Mouse (Mus musculus) heart, adult 2 months (tissue): ENCODE measurements around the gene Mfsd11.

ENCODE experiments used
- CTCF ChIP-seq: fragments of 200-600 bp; IDR thresholded peaks from 2 replicates; pipeline ENCODE4 v1.8.1; 2022; ENCODE audit warnings: antibody characterized with exemption, mild to moderate bottlenecking, moderate library complexity
- POLR2A ChIP-seq: fragments of 200-500 bp; IDR thresholded peaks from 2 replicates; pipeline ENCODE4 v1.6.1; 2011; ENCODE audit warnings: mild to moderate bottlenecking, low read depth, low read length, control low read depth; ENCODE audit not compliant: insufficient read depth

DNA sequence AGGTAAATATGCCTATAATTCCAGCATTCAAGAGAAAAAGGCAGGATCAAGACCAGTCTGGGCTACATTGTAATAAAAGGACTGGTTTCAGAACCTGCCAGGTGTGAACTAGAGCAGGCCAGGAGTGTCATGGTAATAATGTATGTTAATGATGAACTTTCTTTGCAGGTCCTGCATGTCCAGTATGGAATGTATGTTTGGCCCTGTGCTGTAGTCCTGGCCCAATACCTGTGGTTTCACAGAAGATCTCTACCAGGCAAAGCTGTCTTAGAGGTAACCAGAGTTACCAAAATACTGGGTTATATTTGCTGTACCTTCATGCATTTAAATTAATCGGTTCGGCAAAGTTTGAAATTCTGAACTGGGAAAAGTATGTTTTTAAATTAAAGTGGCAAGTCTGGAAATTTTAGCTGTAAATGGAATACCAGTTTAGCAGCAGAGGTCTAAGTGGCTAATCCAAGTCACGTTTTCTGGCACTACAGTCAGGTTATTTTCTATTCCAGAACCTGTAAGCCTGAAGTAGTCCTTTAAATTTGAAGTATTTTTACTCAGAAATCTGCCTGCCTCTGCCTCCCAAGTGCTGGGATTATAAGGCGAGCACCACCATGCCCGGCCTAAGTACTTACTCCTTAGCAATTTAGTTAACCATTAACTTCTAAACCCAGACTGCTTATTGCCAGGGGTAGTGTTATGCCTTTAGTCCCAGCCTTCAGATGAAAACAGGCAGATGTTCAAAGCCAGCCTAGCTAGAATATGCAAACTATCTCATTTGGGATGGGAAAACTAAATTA lies 4.0 kb upstream of the Mfsd11 start:
- TF ChIP-seq CTCF (no peak), POLR2A (no peak)
